Mouse (Mus musculus) layer of hippocampus, postnatal 14 days (tissue): ENCODE measurements around the gene Rplp2. TPM values are rescaled to one million over a fixed set of nuclear protein-coding genes. Genes with fewer than 3 reads are reported as not detected.

Experiments used
- DNase-seq, 2 experiments: peaks; one replicate each; pipeline ENCODE4 v3.0.0; 2021 to 2022; ENCODE audit warnings: low spot score in 2 of 2, mixed read lengths in 1 of 2
- total RNA-seq, 2 experiments: library from RNA; stranded (reverse); gene quantifications; 2 replicates each; pipeline ENCODE4 v1.2.3; 2021

Rplp2 gene
- total RNA-seq, 2 experiments from 2014 or later = 577 to 590 TPM

DNA sequence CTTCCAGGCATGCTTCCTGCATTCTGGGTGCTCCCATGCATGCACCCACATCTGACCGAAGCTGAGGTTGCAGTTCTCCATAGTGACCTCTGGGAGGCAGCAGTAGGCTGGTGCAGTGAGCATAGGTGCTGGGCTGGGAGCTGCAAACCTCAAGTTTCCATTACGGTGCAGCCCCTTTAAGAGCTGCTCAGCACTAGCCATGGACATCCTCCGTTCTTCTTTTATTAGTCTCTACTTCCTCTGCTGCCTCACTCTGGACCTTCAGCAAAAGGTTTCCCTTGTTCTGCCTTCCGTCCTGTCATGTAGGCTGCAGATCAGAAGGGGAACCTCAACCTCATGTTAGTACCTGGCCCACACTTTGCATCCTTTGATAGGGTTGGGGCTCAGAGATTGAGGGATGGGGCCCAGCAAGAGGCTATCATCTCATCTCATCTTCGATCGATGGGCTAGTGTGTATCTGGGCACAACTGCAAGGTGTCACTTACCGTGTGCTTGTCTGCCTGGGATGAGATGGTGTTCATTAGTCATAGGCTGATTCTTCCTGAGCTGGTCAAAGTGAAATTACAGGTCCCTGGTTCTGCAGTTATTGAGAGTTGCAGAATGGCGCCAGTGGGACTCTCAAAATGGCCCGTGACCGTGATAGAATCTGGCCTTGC is 33.8 kb downstream of the Rplp2 start:
- peak; percentile 72 to 78 for DNase-seq

DNA sequence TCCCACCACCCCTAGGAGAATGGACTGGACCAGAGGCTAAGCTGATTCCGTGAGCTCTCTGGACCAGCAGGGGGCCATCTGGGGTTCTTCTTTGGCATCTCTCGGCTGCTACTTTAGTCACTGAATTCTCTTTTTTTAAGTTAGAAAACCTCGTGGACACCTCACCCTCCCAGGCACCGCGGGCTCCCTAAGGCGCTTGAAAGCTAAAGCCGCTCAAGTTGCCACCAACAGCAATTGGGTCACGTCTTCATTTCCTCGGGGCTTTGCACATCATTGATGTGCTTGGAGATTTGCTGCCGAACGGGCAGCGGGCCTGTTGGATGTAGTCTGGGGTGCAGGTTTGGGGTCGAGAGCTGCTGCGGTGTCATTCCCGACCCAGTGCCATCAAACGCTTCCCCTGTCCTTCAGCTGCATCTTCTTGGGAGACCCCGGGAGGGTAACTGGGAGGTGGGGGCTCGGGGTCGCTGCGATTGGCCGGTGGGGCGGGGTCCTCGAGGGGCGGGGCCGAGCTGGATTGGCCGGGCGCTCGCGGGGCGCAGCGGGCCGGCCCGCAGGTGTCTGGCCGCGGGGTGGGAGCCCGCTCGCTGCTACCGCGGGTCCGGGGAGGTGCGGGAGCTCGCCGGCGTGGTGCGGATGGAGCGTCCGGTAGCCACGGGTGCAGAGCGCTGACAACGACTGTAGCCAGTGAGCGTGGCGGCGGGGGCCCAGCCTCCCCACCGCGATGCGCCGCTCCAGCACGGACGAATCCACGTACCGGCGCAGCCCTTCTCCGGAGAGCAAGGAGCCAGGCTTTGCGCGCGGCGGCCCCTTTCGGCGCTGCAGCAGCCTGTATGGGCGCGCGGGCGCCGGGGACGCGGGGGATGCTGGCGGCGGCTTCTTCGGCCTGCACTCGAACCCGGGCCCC is 34.6 kb downstream of the Rplp2 start:
- no peak for DNase-seq

DNA sequence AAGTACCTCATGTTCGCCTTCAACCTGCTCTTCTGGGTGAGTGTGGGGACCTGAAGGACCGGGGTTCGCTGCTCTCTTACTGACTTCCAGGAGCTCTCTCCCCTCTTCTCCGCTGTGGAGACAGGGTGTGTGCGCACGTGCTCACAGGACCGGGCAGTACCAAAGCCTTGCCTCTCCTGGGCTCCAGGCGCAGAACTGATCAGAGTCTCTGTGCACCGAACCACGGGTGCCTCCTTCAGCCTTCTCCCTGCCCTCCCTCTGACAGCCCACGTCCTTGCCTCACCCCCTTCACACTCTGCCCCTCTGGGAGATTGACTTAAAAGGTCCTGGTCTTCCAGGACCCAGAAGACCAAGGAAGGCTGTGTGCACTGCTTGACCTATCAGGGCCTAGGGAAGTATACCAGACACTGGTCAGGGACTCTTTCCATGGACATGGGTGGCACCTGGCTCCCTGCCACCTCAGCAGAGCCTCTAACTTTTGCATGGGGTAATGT is 35.4 kb downstream of the Rplp2 start:
- DNase-seq = no peak

DNA sequence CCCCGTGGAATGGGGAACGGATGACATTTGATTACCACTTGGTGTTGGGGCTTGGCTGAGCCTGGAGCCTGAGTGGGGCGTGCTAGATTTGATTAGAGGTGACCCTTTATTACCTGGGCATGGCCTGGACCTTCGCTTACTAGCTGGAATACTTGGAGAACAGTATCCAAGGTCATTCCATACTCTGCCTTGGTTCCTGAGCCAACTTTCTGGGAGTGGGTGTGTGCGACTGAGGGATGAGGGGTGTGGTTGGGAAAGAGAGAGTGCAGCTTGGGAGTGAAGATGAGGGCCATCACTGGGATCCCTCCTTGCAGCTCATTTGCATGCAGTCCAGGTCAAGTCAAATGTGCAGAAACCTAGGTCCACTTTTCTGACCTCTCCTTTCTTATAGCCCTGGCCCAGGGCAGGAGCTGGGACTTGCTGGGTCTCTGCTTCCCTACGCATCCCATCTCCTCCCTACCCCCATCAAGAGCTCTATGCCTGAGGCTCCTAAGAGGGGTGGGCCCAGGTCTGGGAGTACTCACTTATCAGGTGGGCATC is 36.0 kb downstream of the Rplp2 start:
- no peak for DNase-seq

DNA sequence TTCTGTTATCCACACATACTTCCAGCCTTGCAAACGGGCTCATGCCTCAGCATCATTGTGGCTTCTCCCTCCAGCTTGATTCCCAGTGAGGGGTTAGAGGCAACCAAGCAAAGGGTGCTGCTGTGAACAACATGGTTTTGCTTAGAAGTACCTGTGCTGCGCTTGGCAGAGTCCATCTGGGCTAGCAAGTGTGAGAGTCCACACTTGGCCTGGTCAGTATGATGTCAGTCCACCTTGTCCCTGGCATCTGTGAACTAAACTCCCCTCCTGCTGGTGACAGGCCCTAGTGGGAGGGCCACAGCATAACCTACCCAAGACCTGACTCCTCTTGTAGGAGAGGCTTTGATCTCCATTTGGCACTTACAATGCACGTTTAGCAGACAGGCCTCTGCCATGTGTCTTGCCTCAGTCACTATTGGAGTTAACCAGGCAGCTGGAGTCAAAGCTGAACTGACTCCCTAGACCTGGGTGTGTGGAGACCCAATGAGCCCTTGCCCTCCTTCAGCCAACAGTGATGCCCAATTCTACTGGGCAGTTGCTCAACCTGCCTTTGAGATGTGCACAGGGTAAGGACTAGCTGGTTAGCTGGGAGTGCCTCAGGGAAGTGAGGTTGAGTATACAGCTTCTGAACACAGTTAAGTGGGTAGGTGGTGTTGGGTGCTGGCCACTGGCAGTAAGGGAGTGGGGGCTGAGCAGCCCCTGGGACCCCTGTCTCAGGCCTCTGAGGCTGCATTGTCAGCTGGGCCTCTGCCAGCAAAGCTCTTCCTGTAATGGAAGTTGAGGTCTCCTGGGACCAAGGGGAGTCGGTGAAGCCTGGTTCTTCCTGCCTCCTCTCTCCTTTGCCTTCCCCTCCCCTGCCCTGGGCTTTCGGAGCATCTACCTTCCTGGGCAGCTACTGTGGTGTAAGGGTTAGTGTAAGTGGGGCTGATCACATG is 37.3 kb downstream of the Rplp2 start:
- DNase-seq = no peak

DNA sequence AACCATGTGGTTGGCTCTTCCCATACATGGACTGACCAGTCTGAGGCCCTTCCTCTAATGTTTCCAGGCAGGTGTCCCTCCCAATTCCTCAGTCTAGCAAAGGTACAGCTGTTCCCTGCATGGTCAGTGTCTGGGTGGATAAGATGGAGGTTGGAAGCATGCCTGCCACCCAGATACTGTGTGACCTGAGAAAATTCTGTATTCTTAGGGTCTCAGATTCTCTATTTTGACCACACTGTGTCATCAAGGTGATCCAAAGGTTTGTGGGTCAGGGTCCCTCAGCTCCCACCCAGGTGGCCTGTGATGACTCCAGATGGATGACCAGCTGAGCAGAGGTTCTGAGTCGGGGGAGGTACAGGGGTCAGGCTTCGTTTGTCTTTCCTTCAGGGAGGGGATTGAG is 38.0 kb downstream of the Rplp2 start:
- DNase-seq = no peak

DNA sequence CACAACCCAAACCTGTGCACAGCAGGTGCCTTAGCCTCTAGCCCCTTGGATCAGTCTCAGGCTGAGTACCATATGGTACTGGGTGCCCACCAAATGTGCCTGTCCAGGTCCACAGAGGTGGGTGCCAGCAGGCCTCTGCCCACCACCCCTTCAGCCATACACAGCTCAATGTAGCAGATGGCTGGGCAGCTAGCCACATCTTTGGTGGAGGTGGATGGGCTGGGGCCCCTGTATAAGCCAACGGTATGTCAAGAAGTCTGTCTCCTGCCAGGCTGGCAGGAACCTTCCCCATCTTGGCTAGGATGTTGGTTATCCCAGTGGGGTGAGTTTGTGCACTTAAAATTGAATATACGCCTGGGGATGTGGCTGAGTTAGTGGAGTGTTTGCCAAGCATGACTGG is 38.4 kb downstream of the Rplp2 start:
- DNase-seq = no peak

DNA sequence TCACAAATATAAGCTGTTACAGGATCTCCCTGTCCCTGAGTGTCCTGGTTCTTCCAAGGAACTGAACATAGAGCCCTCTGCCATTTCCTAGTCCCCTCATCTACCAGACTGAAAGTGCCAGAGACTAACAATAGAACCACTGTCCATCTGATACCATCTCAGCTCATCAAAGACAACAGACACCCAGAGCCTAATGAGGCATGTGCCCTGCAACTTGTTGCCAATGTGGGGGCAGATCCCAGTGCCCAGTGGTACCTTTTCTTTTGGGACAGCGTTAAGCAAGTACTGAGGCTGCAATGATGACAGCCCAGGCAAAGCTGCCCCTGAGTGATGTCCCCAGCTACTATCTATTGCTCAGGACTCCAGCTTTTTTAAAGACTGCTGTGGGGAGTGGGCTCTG is 39.1 kb downstream of the Rplp2 start:
- no peak for DNase-seq

DNA sequence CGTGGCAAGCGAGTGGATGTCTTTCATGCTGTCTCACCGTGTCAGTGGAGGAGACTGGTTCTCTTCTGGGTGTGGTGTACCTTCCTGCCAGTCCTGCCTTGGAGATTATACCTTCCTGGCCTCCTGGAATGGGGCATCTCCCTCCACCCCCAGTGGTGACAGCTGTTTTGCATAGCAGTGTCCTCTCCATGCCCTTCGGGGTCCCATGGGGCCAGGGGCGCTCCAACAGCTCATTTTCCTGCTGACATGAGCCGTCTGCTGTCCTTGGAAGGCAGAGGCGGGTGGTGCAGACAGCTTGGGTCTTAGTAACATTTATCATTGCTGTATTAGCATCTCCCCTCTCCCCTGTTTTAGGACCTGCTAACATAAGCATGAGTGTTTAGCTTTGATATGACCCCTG is 40.0 kb downstream of the Rplp2 start:
- no peak for DNase-seq

DNA sequence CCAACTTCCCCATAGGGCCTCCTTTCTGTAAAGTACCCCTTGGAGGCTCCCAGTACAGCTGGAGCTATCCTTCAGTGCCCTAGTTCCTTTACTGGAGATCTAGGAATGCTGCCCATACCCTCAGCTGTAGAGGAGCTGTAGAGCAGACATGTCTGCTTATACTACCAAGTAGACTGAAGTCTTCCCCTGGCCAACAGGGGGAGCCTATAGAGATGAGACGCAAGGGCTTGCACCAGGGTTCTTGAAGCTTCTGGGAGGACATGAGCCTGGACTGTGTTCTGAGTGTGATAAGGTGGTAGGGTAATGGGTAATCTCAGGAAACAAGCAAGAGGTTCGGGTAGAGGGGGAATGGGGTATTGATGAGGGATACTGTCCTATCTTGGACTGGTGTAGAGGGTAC is 44.0 kb downstream of the Rplp2 start:
- DNase-seq = no peak

DNA sequence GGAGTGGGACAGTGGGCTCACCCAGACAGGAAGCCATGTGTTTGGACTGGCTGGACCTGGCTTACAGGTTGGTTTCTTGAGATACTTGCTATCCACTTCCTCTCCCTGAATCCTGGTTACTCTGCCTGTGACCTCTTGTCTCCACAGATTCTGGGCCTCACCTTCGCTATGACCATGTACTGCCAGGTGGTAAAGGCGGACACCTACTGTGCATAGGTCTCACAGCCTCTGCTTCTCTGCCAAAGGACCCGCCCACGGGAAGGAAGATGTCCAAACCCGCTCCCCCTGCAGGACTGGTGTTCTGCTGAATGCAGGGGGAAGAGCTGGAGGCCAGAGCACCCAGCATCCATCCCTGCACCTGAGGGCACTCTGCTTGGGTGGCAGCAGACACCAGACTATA is 45.6 kb downstream of the Rplp2 start:
- no peak for DNase-seq

DNA sequence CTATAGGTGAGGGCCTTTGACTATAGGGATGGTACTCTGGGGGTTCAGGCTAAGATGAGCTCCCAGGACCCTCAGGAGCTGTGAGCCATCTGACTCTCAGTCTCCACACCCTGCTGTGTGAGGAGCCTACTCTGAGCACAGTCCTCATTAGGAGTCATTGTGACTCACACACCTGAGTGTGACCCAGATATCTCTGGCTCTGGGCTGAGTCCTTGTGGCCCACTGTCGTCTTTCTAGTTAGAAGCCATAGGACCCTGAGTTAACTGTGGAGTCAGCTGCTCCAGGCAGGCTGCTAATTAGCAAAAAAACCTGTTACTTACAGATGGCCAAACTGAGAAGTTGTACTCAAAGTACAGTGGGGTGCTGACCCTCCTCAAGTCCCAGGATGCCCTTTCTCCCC is 46.6 kb downstream of the Rplp2 start:
- no peak for DNase-seq

DNA sequence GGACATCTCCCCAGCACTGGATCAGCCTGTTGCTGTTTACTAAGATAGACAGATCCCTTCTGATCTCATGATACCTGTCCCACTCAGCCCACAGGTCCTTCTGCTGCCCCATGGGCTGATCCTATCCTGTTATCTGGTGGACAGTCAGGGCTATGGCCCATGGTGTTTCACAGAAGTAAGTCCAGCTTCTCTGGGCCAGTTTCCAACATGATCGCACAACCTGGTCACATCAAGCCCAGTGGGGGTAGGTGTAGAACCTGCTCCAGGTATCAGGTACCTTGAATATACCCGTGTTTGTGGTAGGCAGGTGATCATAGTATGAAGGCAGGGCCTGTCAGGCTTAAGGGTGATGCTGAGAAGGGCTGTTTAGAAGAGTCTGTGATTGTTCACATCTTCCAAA is 48.2 kb downstream of the Rplp2 start:
- DNase-seq = no peak

DNA sequence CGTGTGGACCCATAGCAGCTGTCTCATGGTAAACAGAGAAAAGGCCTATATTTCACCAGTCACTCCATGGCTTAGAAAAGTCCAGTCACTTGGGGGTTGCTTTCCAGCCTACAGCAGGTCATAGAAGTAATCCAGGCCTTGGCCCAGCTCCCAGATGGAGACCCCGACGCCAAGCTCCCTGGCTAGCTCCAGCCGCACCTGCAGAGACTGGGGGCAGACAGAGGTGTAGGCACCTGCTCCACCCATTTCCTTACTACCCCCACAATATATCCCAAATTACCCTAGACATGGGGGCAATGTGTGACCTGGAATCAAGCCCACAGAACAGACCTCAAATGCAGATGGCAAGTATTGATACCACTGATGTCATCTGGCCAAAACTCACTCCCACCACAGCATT is 48.8 kb downstream of the Rplp2 start:
- no peak for DNase-seq

DNA sequence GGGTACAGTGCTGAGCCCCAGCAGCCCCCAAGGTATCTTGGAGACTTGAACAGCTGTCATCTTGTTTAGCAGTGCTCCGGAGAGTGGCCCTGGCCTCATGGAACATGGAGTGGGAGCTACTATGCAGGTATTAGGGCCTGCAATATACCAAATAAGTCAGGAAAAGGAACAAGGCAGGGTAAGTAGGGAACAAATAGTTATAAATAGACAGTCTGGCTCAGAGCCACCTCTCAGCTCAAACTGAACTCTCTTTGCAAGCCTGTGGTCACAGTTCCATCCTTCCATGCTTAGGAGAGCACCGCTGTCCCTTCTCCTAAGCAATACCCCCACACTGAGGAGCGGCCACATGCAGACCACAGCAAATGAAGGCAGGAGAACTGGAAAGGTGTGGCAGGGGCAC is 50.4 kb downstream of the Rplp2 start:
- no peak for DNase-seq

Other genes with a start within 250 kb of the Rplp2 start
- not detected for gene Lmntd2, start 233.3 kb upstream of the Rplp2 start, total RNA-seq
- gene Rassf7, start 231.5 kb upstream of the Rplp2 start, total RNA-seq = 1 to 10 TPM in 1 of 2 experiments, under 1 TPM in 1; 0.83 to 1.2 TPM
- gene Phrf1, start 218.6 kb upstream of the Rplp2 start, total RNA-seq = 10 to 100 TPM; 66.9 to 77.2 TPM
- 1 to 10 TPM in 1 of 2 experiments, under 1 TPM in 1; 0.46 to 1.3 TPM for gene Irf7, start 180.9 kb upstream of the Rplp2 start, total RNA-seq
- gene Cdhr5, start 170.6 kb upstream of the Rplp2 start, total RNA-seq = not detected
- gene Sct, start 168.2 kb upstream of the Rplp2 start, total RNA-seq = not detected
- under 1 TPM; 0.31 to 0.32 TPM for gene Drd4, start 155.4 kb upstream of the Rplp2 start, total RNA-seq
- 100 to 1,000 TPM; 180 to 199 TPM for gene Deaf1, start 119.7 kb upstream of the Rplp2 start, total RNA-seq
- 10 to 100 TPM; 30.2 to 30.8 TPM for gene Tmem80, start 119.6 kb upstream of the Rplp2 start, total RNA-seq
- 1 to 10 TPM; 5.5 to 7.8 TPM for gene Eps8l2, start 108.5 kb upstream of the Rplp2 start, total RNA-seq
- 100 to 1,000 TPM; 129 to 140 TPM for gene Taldo1, start 55.2 kb upstream of the Rplp2 start, total RNA-seq
- gene Gatd1, start 33.2 kb upstream of the Rplp2 start, total RNA-seq = 10 to 100 TPM; 37.4 to 37.6 TPM
- gene Cend1, start 17.9 kb upstream of the Rplp2 start, total RNA-seq = 100 to 1,000 TPM; 332 to 341 TPM
- gene Slc25a22, start 9.5 kb upstream of the Rplp2 start, total RNA-seq = 100 to 1,000 TPM; 366 to 390 TPM
- gene Pidd1, start 3.3 kb upstream of the Rplp2 start, total RNA-seq = 1 to 10 TPM; 1.9 TPM
- 10 to 100 TPM; 32.4 to 36.6 TPM for gene Pnpla2, start 7.8 kb downstream of the Rplp2 start, total RNA-seq
- 1 to 10 TPM; 5.5 to 6.6 TPM for gene Cracr2b, start 13.7 kb downstream of the Rplp2 start, total RNA-seq
- gene Cd151, start 20.0 kb downstream of the Rplp2 start, total RNA-seq = 10 to 100 TPM; 29.5 to 33.8 TPM
- gene Polr2l, start 27.8 kb downstream of the Rplp2 start, total RNA-seq = 10 to 100 TPM; 43.9 to 50.4 TPM
- gene Tspan4, start 27.9 kb downstream of the Rplp2 start, total RNA-seq = 10 to 100 TPM; 24.5 to 28.7 TPM
- 10 to 100 TPM; 79.9 to 86.7 TPM for gene Chid1, start 92.5 kb downstream of the Rplp2 start, total RNA-seq
- gene Ap2a2, start 114.8 kb downstream of the Rplp2 start, total RNA-seq = 100 to 1,000 TPM; 279 to 285 TPM
- not detected for gene Muc6, start 207.9 kb downstream of the Rplp2 start, total RNA-seq
- gene Muc2, start 243.0 kb downstream of the Rplp2 start, total RNA-seq = 1 to 10 TPM in 1 of 2 experiments, under 1 TPM in 1; 0.83 to 1.2 TPM